Mouse (Mus musculus): ENCODE results near the gene Maml2. TPM values are rescaled to one million over a fixed set of nuclear protein-coding genes. Genes with fewer than 3 reads are reported as not detected.

Gene Maml2
- polyA plus RNA-seq, 1 experiment from 2014 or later, result 10.0 TPM

- no peak for TF ChIP-seq CTCF (IDR thresholded peaks at IDR 0.05; ENCODE audit: low read depth)
- WGBS, result 87% methylated on average over 1 of the region's 1 CpGs
- no peak for ATAC-seq (replicated peaks; ENCODE audit: low FRiP score, low read depth)
Measured at GRCm38 (mm10) chr9:13273219-13273618, 24.5 kb upstream of the Maml2 start.

GRCm38 (mm10) chr9:13287482-13287881 is 10.3 kb upstream of the Maml2 start:
- Histone ChIP-seq H3K4me3 (replicated peaks; ENCODE audit: low read depth, low read length) (no peak overlapping the region), H3K27me3 (ENCODE audit: insufficient read depth, low read length) (no peaks in the 10 kb centered on the region), H3K9me3 (replicated peaks; ENCODE audit: low read length) (no peaks in the 10 kb centered on the region), H3K36me3 (ENCODE audit: insufficient read depth, low read length) (no peaks in the 10 kb centered on the region), H3K4me2 (ENCODE audit: low read length) (no peak overlapping the region), H3K9ac (ENCODE audit: low read depth, low read length) (no peak overlapping the region), H3K4me1 (replicated peaks; ENCODE audit: insufficient read depth, low read length) (no peaks in the 10 kb centered on the region), H3K27ac (no peak overlapping the region)
- TF ChIP-seq CTCF (IDR thresholded peaks at IDR 0.05; ENCODE audit: low read depth), result no peak
- WGBS, result 56% methylated on average over 2 of the region's 2 CpGs
- ATAC-seq (replicated peaks; ENCODE audit: low FRiP score, low read depth) (no peak), DNase-seq (ENCODE audit: low spot score) (no peak)

More at GRCm38 (mm10) chr9:13273219-13273618, 24.5 kb upstream of the Maml2 start:
- Histone ChIP-seq H3K9me3 (replicated peaks; ENCODE audit: low read length) (no peaks in the 10 kb centered on the region), H3K4me2 (ENCODE audit: low read length) (no peak overlapping the region), H3K27ac (no peak overlapping the region), H3K36me3 (ENCODE audit: insufficient read depth, low read length) (no peaks in the 10 kb centered on the region), H3K27me3 (ENCODE audit: insufficient read depth, low read length) (no peaks in the 10 kb centered on the region), H3K4me3 (replicated peaks; ENCODE audit: low read depth, low read length) (no peak overlapping the region), H3K9ac (ENCODE audit: low read depth, low read length) (no peak overlapping the region), H3K4me1 (replicated peaks; ENCODE audit: insufficient read depth, low read length) (no peaks in the 10 kb centered on the region)
- no peak for DNase-seq (ENCODE audit: low spot score)

- WGBS, result 0% methylated on average over 28 of the region's 28 CpGs
- peaks cover 19% of the 10 kb centered on the region for H3K4me1 ChIP-seq (replicated peaks; ENCODE audit: insufficient read depth, low read length)
- no peaks in the 10 kb centered on the region for H3K9me3 ChIP-seq (replicated peaks; ENCODE audit: low read length)
- H3K27me3 ChIP-seq (ENCODE audit: insufficient read depth, low read length), result no peaks in the 10 kb centered on the region
- DNase-seq (ENCODE audit: low spot score), result peak; percentile 97
- no peaks in the 10 kb centered on the region for H3K36me3 ChIP-seq (ENCODE audit: insufficient read depth, low read length)
- peak overlapping the region; percentile 74 for H3K4me2 ChIP-seq (ENCODE audit: low read length)
- H3K9ac ChIP-seq (ENCODE audit: low read depth, low read length), result peak overlapping the region; percentile 71
- TF ChIP-seq CTCF (IDR thresholded peaks at IDR 0.05; ENCODE audit: low read depth), result peak; percentile 80
- peak; percentile 93 for ATAC-seq (replicated peaks; ENCODE audit: low FRiP score, low read depth)
- peak overlapping the region; percentile 76 for H3K27ac ChIP-seq
- peak overlapping the region; percentile 64 for H3K4me3 ChIP-seq (replicated peaks; ENCODE audit: low read depth, low read length)
Measured at GRCm38 (mm10) chr9:13296274-13297121, 1.3 kb upstream of the Maml2 start.

- Histone ChIP-seq H3K36me3 (ENCODE audit: insufficient read depth, low read length) (no peaks in the 10 kb centered on the region), H3K4me2 (ENCODE audit: low read length) (peak overlapping the region; percentile 74), H3K27ac (peak overlapping the region; percentile 76), H3K9ac (ENCODE audit: low read depth, low read length) (peak overlapping the region; percentile 71), H3K27me3 (ENCODE audit: insufficient read depth, low read length) (no peaks in the 10 kb centered on the region), H3K4me3 (replicated peaks; ENCODE audit: low read depth, low read length) (peak overlapping the region; percentile 64), H3K4me1 (replicated peaks; ENCODE audit: insufficient read depth, low read length) (peaks cover 25% of the 10 kb centered on the region), H3K9me3 (replicated peaks; ENCODE audit: low read length) (no peaks in the 10 kb centered on the region)
- ATAC-seq (replicated peaks; ENCODE audit: low FRiP score, low read depth) (no peak), DNase-seq (ENCODE audit: low spot score) (peak; percentile 66)
- TF ChIP-seq CTCF (IDR thresholded peaks at IDR 0.05; ENCODE audit: low read depth), result no peak
- WGBS, result under 1% methylated on average over 12 of the region's 12 CpGs
Measured at GRCm38 (mm10) chr9:13297122-13297667, 562 bp upstream of the Maml2 start.

GRCm38 (mm10) chr9:13298513-13298878 is 739 bp downstream of the Maml2 start:
- 19% methylated on average over 9 of the region's 9 CpGs for WGBS
- ATAC-seq (replicated peaks; ENCODE audit: low FRiP score, low read depth), result no peak
- Histone ChIP-seq H3K4me2 (ENCODE audit: low read length) (peak overlapping the region; percentile 74), H3K9me3 (replicated peaks; ENCODE audit: low read length) (no peaks in the 10 kb centered on the region), H3K4me3 (replicated peaks; ENCODE audit: low read depth, low read length) (peak overlapping the region; percentile 64), H3K27ac (peak overlapping the region; percentile 76; the same call in 1 of the 2 replicates), H3K36me3 (ENCODE audit: insufficient read depth, low read length) (no peaks in the 10 kb centered on the region), H3K27me3 (ENCODE audit: insufficient read depth, low read length) (no peaks in the 10 kb centered on the region), H3K4me1 (replicated peaks; ENCODE audit: insufficient read depth, low read length) (peaks cover 34% of the 10 kb centered on the region), H3K9ac (ENCODE audit: low read depth, low read length) (peak overlapping the region; percentile 71; the same call in 1 of the 2 replicates)
- no peak for DNase-seq (ENCODE audit: low spot score)
- TF ChIP-seq CTCF (IDR thresholded peaks at IDR 0.05; ENCODE audit: low read depth), result no peak

- peaks cover 34% of the 10 kb centered on the region for H3K4me1 ChIP-seq (replicated peaks; ENCODE audit: insufficient read depth, low read length)
Measured at GRCm38 (mm10) chr9:13299190-13299589, 1.4 kb downstream of the Maml2 start.

More at GRCm38 (mm10) chr9:13299190-13299589, 1.4 kb downstream of the Maml2 start:
- Histone ChIP-seq H3K27ac (no peak overlapping the region), H3K9me3 (replicated peaks; ENCODE audit: low read length) (no peaks in the 10 kb centered on the region), H3K36me3 (ENCODE audit: insufficient read depth, low read length) (no peaks in the 10 kb centered on the region), H3K9ac (ENCODE audit: low read depth, low read length) (no peak overlapping the region), H3K4me3 (replicated peaks; ENCODE audit: low read depth, low read length) (no peak overlapping the region; the same call in 1 of the 2 replicates), H3K27me3 (ENCODE audit: insufficient read depth, low read length) (no peaks in the 10 kb centered on the region), H3K4me2 (ENCODE audit: low read length) (peak overlapping the region; percentile 74)
- DNase-seq (ENCODE audit: low spot score), result peak; percentile 21
- no peak for TF ChIP-seq CTCF (IDR thresholded peaks at IDR 0.05; ENCODE audit: low read depth)
- 66% methylated on average over 6 of the region's 6 CpGs for WGBS
- no peak for ATAC-seq (replicated peaks; ENCODE audit: low FRiP score, low read depth)
